Mouse (Mus musculus): ENCODE results near the gene Cacng7.

DNA sequence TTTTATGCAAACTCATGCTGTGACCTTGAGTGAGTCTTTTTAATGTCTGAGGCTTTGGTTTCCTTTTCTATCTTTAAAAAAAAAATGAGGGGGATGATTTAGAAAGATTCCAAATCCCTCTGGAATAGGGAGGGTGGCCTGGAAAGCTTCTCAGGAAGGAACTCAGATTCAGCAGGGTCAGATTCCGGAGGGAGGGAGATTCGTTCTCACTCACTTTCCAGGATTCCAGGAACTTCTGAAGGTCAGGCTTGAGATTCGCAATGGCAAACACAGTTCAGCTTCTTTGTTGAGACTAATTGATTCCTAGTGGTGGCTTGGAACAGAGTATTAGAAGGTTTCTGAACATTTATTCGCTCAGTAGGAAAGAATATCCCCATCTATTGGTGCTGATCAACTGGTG, 37.7 kb downstream of the Cacng7 start:
- no peak for TF ChIP-seq CTCF (IDR thresholded peaks at IDR 0.05)
- TF ChIP-seq EP300 (IDR thresholded peaks at IDR 0.05): no peak
